Mouse (Mus musculus) CH12.LX (cell line): Measurements from ENCODE around the gene Iqschfp. TPM values are rescaled to one million over a fixed set of nuclear protein-coding genes. Genes with fewer than 3 reads are reported as not detected.

Experiments
- DNase-seq: peaks from one replicate; pipeline ENCODE4 v3.0.0-alpha.2; 2013; ENCODE audit errors: extremely low read depth
- H3K27ac ChIP-seq: 2 replicates; pipeline ENCODE4 v1.5.1; 2012; ENCODE audit warnings: low read depth, mild to moderate bottlenecking, control low read depth, moderate library complexity; ENCODE audit not compliant: insufficient read depth
- H3K27me3 ChIP-seq: replicated peaks from 2 replicates; pipeline ENCODE3; 2012; ENCODE audit warnings: inconsistent platforms
- H3K36me3 ChIP-seq, 2 experiments: replicated peaks in 1 of 2; 2 replicates each; pipeline versions ENCODE3 to v1.6.1; 2012; ENCODE audit warnings: inconsistent platforms in 1 of 2, low read length in 1 of 2, mild to moderate bottlenecking in 1 of 2, mixed read lengths in 1 of 2, moderate library complexity in 1 of 2; ENCODE audit not compliant: control insufficient read depth in 1 of 2, insufficient read depth in 1 of 2
- H3K4me1 ChIP-seq, 2 experiments: 2 replicates each; pipeline ENCODE4 v1.6.1; 2012; ENCODE audit warnings: inconsistent platforms in 1 of 2, moderate library complexity in 1 of 2; ENCODE audit not compliant: insufficient read depth in 2 of 2, control insufficient read depth in 1 of 2
- H3K4me2 ChIP-seq: 2 replicates; pipeline ENCODE4 v1.6.1; 2012; ENCODE audit warnings: low read depth, mild to moderate bottlenecking, control low read depth; ENCODE audit not compliant: poor library complexity, insufficient read depth, severe bottlenecking
- H3K4me3 ChIP-seq, 3 experiments: fragments of 150-350 bp in 1 of 3; sonication (generic) in 1 of 3; replicated peaks in 1 of 3; 2 replicates each; pipeline versions ENCODE3 to v1.5.1; 2011 to 2012; ENCODE audit warnings: low read depth in 2 of 3, low read length in 2 of 3, mild to moderate bottlenecking in 2 of 3, moderate library complexity in 2 of 3, control low read depth in 1 of 3, improper control_type of control experiment in 1 of 3, inconsistent platforms in 1 of 3, mixed read lengths in 1 of 3; ENCODE audit not compliant: poor library complexity in 1 of 3
- H3K79me2 ChIP-seq: replicated peaks from 2 replicates; pipeline ENCODE4 v1.6.1; 2012; ENCODE audit warnings: mild to moderate bottlenecking, moderate library complexity; ENCODE audit not compliant: control insufficient read depth, poor library complexity, insufficient read depth, severe bottlenecking; ENCODE audit errors: extremely low read depth
- H3K9ac ChIP-seq: 2 replicates; pipeline ENCODE4 v1.6.1; 2012; ENCODE audit warnings: low read depth, mild to moderate bottlenecking, control low read depth, moderate library complexity; ENCODE audit not compliant: insufficient read depth
- H3K9me3 ChIP-seq: replicated peaks from 2 replicates; pipeline ENCODE3; 2012; ENCODE audit warnings: low read length, inconsistent platforms, mixed read lengths
- BHLHE40 ChIP-seq: IDR thresholded peaks from 2 replicates; pipeline ENCODE4 v1.6.1; 2011; ENCODE audit warnings: mild to moderate bottlenecking, low read depth, low read length, improper control_type of control experiment
- ELF1 ChIP-seq: IDR thresholded peaks from 2 replicates; pipeline ENCODE4 v1.6.1; 2014; ENCODE audit warnings: low read depth, mild to moderate bottlenecking, inconsistent platforms, low read length, improper control_type of control experiment
- GABPA ChIP-seq: IDR thresholded peaks from 2 replicates; pipeline ENCODE4 v1.6.1; 2012; ENCODE audit warnings: low read depth, low read length, improper control_type of control experiment, inconsistent platforms; ENCODE audit not compliant: insufficient replicate concordance
- HCFC1 ChIP-seq: IDR thresholded peaks from 2 replicates; pipeline ENCODE4 v1.6.1; 2012; ENCODE audit warnings: low read depth, mild to moderate bottlenecking, inconsistent platforms, low read length, improper control_type of control experiment
- IRF4 ChIP-seq: IDR thresholded peaks from 2 replicates; pipeline ENCODE4 v1.6.1; 2014; ENCODE audit warnings: low read depth, mild to moderate bottlenecking, inconsistent platforms, low read length, improper control_type of control experiment
- KAT2A ChIP-seq: IDR thresholded peaks from 2 replicates; pipeline ENCODE4 v1.6.1; 2012; ENCODE audit warnings: low read length, improper control_type of control experiment, inconsistent platforms; ENCODE audit not compliant: insufficient replicate concordance
- MAX ChIP-seq: IDR thresholded peaks from 2 replicates; pipeline ENCODE4 v1.6.1; 2011; ENCODE audit warnings: low read length, improper control_type of control experiment
- MAZ ChIP-seq: IDR thresholded peaks from 2 replicates; pipeline ENCODE4 v1.6.1; 2012; ENCODE audit warnings: low read depth, mild to moderate bottlenecking, inconsistent platforms, low read length, improper control_type of control experiment, moderate library complexity
- MXI1 ChIP-seq: IDR thresholded peaks from 2 replicates; pipeline ENCODE4 v1.6.1; 2011; ENCODE audit warnings: mild to moderate bottlenecking, low read depth, low read length, improper control_type of control experiment
- NRF1 ChIP-seq: IDR thresholded peaks from 2 replicates; pipeline ENCODE4 v1.6.1; 2014; ENCODE audit warnings: low read depth, mild to moderate bottlenecking, inconsistent platforms, low read length, improper control_type of control experiment, moderate library complexity
- POLR2A ChIP-seq: IDR thresholded peaks from 2 replicates; pipeline ENCODE4 v1.6.1; 2011; ENCODE audit warnings: low read depth, mild to moderate bottlenecking, improper control_type of control experiment, low read length
- SIN3A ChIP-seq: IDR thresholded peaks from 2 replicates; pipeline ENCODE4 v1.6.1; 2012; ENCODE audit warnings: low read length, improper control_type of control experiment, inconsistent platforms
- TBP ChIP-seq: conservative IDR thresholded peaks from 2 replicates; pipeline ENCODE4 v1.6.1; 2011; ENCODE audit warnings: low read depth, low read length, improper control_type of control experiment
- USF2 ChIP-seq: conservative IDR thresholded peaks from 2 replicates; pipeline ENCODE4 v1.6.1; 2011; ENCODE audit warnings: low read depth, low read length, improper control_type of control experiment
- ZKSCAN1 ChIP-seq: IDR thresholded peaks from 2 replicates; pipeline ENCODE4 v1.6.1; 2012; ENCODE audit warnings: low read depth, inconsistent platforms, low read length, improper control_type of control experiment, borderline replicate concordance
- ZNF384 ChIP-seq: IDR thresholded peaks from 2 replicates; pipeline ENCODE4 v1.6.1; 2012; ENCODE audit warnings: low read depth, low read length, improper control_type of control experiment, inconsistent platforms
- dilution Hi-C: fragments of 300-500 bp; cut with MboI; formaldehyde crosslinking; loops from 2 replicates; pipeline ENCODE4 v1.14.3; 2020; ENCODE audit warnings: low sequenced_read_pairs; ENCODE audit not compliant: extremely low pct_unique_long_range_greater_than_20kb, extremely low pct_ligation_motif_present
- in situ Hi-C: fragments of 300-500 bp; cut with MboI; formaldehyde crosslinking; loops from 3 replicates; pipeline ENCODE4 v1.14.3; 2019; ENCODE audit warnings: low sequenced_read_pairs, low pct_ligation_motif_present, low pct_unique_long_range_greater_than_20kb, mixed read lengths
- polyA plus RNA-seq: library from polyadenylated mRNA; unstranded; fragments of >175 nt; gene quantifications from 2 replicates; pipeline ENCODE4 v1.2.1, GENCODE M21; 2012; ENCODE audit warnings: low read depth; ENCODE audit not compliant: insufficient read length
- total RNA-seq, 2 experiments: library from RNA; depleted of rRNA; stranded (reverse); fragments of 300-350 nt in 1 of 2; fragments of >200 nt in 1 of 2; gene quantifications; 2 replicates each; pipeline ENCODE4 v1.2.3; 2012 to 2014

Gene Iqschfp
- total and polyA plus RNA-seq, 3 experiments = 0.13 to 0.25 TPM; not detected in 1

GRCm38 (mm10) chr3:67960133-67960532, 68.1 kb downstream of the Iqschfp start:
- TF ChIP-seq TBP (no peak), POLR2A (no peak), USF2 (no peak), BHLHE40 (no peak), MAX (no peak), HCFC1 (no peak), NRF1 (no peak), GABPA (no peak), MAZ (no peak), KAT2A (no peak)
- H3K9me3 ChIP-seq = no peaks in the 10 kb centered on the region
- no peak overlapping the region for H3K27ac ChIP-seq
- no peak for DNase-seq
- no peaks in the 10 kb centered on the region for H3K79me2 ChIP-seq
- no peaks in the 10 kb centered on the region for H3K27me3 ChIP-seq
- H3K36me3 ChIP-seq = no peaks in the 10 kb centered on the region
- dilution Hi-C loops = no loop called here
- H3K4me1 ChIP-seq = no peaks in the 10 kb centered on the region
- in situ Hi-C loops = no loop called here
- H3K9ac ChIP-seq = no peak overlapping the region
- no peak overlapping the region for H3K4me2 ChIP-seq
- H3K4me3 ChIP-seq = no peak overlapping the region

- DNase-seq = no peak
- H3K9ac ChIP-seq = no peak overlapping the region
- dilution Hi-C loops = no loop called here
- H3K4me2 ChIP-seq = no peak overlapping the region
- H3K4me1 ChIP-seq = no peaks in the 10 kb centered on the region
- in situ Hi-C loops = no loop called here
- H3K4me3 ChIP-seq = no peak overlapping the region
- no peak overlapping the region for H3K27ac ChIP-seq
- no peaks in the 10 kb centered on the region for H3K79me2 ChIP-seq
- no peaks in the 10 kb centered on the region for H3K9me3 ChIP-seq
- H3K36me3 ChIP-seq = no peaks in the 10 kb centered on the region
- no peak for TF ChIP-seq HCFC1
- TF ChIP-seq IRF4 = no peak
- no peak for TF ChIP-seq SIN3A
- TF ChIP-seq ZKSCAN1 = no peak
- no peak for TF ChIP-seq ZNF384
- no peak for TF ChIP-seq ELF1
- TF ChIP-seq BHLHE40 = no peak
- no peak for TF ChIP-seq MXI1
- no peak for TF ChIP-seq MAX
- no peaks in the 10 kb centered on the region for H3K27me3 ChIP-seq
Measured at GRCm38 (mm10) chr3:67960727-67961126, 68.7 kb downstream of the Iqschfp start.
